Mouse (Mus musculus) neural tube, embryonic 10.5 days (tissue): ENCODE results near the gene Atp1a2.

Source experiments
- DNase-seq: peaks from one replicate; pipeline ENCODE4 v3.0.0-alpha.2; 2017; ENCODE audit warnings: low spot score; ENCODE audit errors: extremely low spot score

Atp1a2 gene

DNA sequence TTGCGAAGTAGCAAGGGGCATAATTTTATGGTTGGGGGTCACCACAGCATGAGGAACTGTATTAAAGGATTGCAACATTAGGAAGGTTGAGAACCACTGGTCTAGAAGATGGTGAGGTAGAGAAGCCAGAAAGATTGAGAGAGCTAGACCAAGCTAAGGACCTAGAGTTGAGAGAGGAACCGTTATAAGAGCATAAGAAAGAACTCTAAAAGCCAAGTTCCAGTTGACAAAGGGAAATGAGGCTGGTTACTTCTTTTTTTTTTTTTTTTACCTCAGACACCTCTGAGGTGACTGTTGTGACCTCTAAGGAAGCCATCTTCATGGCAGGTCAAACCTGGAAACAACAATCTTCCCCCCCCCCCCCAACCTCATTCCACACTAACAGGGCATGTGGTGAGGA, 7.3 kb upstream of the Atp1a2 start:
- DNase-seq: no peak

DNA sequence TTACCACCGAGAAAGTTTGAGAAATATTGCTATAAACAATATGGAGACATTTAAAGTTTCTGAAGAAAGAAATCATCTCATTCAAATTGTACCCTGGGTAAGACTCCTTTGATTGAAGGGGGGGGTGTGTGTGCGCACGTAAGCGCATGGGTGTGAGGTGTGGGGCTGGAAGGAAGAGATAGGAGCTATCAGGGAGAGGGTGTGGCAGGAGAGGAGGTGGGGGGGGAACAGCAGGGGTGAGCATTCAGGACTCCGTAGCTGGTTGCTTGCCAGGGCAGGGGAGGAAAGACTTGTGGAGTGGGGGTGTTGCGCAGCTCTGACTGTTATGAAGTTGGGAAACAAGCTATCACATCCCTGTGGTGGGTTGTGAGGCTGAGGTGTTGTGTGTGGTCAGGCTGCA, 6.6 kb upstream of the Atp1a2 start:
- DNase-seq: no peak

DNA sequence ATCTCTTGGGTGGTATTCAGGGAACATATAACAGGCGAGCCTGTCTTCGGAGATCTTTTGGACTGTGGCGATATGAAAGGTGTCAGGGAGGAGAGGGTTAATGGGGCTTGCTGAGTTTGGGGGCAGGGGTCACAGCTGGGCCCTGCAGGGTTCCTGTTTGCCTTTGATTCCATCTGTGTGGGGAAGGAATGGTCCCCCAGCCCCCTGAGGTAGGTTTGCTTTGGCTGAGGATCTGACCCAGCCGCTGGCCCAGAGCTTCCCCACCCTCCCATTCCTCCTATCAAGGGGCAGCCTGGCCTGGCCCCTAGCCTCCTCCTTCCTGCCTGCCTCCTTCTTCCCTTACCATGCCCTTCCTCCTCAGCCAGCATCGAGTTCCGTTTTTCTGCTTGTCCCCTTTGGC, 5.0 kb upstream of the Atp1a2 start:
- peak; percentile 67 for DNase-seq

DNA sequence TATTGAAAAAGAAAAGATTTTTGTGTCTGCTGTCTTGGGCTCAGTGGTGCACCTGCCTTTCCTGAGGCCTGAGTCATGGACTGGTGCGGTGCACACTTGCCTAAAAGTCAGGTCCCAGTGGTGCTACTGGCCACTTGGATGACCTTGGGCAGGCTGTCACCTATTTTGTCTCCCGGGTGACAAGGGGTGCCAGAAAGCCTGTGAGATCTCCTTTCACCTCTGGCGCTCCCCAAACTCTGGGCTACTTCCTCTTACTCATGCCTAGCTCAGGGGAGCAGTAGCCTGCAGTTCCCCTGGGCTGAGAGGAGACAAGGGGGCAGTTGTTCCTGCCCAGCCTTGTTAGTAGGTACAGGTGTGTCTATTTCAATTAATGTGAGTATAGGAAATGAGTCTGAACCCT, 4.4 kb upstream of the Atp1a2 start:
- DNase-seq: no peak

DNA sequence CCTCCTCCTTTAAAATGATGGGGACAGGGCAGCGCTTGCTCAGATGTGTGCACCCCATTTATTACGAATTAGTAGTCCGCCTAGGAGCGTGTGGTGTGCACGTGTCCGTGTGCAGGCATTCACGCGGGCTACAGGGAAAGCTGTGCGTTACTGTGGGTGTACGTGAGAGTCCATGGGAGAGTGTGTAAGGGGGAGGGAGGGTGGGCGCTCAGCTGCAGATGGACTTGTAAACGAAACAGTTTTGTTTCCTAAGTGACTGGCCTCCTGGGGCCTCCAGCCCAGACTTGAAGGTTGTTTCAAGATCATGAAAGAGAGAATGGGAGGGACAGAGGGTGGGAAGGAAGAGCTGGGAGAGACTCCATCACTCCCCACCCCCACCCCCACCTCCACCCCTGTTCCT, 3.3 kb upstream of the Atp1a2 start:
- DNase-seq: no peak

DNA sequence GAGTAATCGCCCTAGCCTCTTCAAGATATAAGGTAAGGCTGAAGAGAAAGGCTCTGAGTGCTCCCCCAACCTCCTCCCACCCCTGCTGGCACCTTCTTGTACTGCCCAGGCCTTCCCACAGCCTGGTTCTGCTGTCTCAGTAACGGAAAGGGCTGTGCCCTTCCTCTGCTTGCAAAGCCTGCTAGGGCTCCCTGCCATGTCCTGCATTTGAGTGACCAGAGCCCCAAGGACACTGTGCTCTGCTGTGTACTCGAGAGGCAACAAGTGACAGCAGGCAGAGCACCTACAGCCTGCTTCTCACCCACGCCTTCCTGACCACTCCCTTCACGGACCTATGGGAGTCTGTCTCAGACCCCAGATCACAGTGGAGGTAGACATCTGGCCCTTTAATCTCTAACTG, 2.4 kb upstream of the Atp1a2 start:
- no peak for DNase-seq

DNA sequence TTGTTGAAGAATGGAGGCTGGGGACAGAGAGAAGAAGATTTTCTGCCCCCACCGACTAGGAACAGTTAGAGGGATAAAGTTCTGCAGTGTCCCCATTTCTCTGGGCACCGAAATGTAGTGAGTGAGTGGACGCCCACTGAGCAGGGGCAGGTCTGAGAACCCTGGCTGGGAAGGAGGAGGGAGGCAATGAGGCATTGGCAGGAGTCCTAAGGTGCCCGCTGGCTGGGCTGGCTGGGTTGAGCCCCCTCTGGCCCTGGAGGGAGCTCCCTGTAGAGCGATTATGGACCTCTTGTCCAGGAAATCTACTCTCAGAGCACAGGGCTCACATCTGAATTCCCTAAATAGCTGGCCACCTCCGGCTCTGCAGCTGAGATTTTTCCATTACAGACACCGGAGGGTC, 1.7 kb upstream of the Atp1a2 start:
- no peak for DNase-seq

DNA sequence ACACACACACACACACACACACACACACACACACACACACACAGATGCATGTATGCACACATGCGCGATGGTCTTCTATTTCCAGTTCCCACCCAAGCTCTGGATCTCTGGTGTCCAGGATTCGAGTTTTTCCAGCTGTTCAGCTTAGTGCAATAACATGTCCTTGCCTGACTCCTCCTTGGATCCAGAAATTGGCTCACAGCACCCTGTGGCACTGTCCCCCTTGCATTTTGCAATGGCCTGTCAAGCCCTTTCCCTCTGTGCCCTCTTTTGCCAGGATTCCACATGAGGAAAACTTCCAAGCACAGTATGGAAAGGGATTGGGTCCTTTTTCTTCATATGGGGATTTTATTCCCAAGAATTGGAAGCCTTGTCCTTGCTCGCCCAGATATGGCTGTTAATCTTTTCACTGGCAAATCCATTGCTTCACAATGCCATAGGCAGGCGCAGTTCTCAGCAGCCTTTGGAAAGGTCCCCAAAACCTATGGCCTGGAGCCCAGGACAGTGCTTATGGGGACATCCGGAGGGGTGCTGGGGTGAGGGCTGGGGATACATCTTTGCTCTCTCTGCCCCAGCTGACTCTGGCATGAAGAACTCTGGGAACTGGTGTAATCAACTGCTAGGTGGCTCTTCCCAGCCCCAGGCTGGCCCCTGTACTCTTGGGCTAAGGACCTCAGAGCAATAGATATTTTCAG, 901 bp downstream of the Atp1a2 start:
- DNase-seq: no peak

DNA sequence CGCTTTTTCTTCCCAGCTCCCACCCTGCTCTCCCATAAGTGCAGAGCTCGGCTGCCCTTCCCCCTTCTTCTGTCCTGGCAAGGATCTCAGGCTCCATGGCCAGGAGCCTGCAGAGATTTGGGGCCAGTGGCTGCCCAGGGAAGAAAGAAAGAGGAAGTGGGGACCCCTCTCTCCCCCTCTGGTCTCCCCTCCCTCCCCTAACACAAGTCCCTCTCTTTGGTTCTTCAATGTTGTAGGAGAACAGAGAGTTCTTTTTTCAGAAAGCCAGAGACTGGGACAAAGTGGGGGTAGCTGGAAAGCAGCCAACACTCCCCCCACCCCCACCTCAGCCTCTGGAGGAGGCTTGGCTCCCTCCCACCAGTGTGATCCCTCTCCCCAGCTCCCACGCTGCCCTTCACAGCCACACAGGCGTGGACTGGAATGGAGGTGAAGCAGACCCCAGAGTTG, 2.1 kb downstream of the Atp1a2 start:
- DNase-seq: no peak

DNA sequence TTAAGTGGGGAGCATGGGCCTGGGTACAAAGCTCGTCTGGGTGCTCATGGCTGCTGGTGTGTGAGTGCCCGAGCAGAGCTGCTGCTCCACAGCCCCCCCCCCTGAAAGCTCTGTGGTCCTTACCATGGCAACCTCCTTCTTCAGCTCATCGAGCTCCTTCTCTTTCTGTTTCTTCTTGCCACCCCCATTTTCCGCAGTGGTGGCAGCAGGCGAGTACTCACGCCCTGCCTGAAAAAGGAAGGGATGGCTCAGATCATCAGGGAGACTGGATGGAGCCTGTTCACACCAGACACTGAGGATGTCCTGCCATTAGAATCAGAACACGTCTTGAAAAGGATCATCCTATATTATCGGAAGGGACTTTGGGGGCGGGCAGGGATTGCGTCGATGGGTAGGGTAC, 4.4 kb downstream of the Atp1a2 start:
- no peak for DNase-seq

DNA sequence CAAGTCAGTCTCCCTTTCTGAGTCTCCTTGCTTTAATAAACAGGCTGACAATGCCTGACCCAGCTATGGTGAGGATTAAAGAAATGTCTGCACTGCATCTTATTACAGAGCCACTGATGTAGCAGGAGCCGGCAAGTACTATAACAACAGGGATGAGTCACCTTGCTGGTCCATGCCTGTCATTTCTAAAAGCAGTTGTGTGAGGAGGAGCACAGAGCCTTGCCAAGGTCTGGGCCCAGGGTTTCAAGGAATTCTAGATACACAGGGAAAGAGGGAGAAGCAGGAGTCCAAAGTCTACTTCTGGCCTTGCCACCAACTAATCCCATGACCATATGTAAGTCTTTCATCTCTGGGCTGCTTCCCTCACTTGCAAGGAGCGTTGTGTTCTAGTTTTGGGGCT, 5.0 kb downstream of the Atp1a2 start:
- DNase-seq: no peak

DNA sequence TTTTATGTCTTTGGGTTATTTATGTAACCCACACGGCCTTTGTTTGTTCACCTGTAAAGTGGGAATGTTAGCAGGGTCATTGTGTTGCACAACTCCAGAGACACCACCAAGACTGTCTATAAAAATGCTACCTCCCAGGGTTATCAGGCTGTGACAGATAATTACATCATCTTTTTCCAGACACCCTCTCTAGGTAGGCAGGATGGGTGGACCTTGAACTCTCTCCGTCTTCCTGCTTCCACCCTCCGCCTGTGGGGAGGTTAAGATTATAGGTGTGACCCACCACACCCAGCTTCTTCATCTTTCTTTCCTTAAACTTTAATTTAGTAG, 8.3 kb downstream of the Atp1a2 start:
- DNase-seq: no peak

DNA sequence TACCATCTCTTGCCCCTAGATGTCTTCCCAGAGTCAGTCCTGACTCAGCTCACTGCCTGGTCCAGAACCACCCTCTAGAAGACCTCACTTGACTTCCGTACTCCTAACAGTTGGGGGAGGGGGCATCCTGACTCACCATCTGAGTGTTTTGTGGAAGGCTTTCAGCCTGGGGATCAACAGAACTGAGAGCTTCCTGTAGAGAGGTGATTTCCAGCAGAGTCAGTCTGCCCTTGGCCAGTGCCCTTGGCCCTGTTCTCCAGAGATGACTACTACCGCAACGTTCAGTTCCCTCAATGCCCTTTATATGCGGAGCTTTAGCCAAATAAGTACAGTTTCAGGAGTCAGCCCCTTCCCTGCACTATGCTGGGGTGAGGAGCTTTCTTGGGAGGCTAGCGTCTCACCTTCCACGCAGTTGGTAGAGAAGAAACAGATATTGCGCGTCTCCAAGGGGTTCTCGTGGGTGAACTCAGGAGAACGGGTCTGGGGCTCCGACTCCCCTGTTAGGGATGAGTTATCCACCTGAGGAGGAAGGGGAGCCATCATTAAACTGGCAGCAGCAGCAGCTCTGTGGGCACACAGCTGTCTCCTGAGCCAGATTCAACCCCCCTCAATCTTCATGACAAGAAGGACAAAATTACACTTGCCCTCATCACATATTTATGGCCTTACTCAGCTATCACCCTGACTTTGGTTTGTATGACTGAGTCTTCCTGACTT, 8.8 kb downstream of the Atp1a2 start:
- DNase-seq: no peak

DNA sequence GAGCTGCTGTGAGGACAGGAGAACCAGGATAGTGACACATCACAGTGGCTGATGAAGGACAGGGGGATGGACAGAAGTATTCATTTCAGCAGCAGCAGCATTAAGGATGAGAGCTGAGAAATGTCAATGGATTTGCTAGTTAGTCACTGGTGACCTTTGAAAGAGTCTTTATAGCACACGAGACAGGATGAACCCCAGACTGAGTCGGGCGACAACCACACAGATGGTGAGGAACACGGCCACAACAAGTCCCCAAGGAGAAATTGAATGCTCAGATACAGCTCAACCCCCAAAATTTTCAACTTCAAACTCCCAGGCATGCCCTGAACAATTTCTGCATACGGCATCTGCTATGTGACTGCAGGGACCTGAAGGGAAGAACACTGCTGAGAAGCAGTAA, 11.1 kb downstream of the Atp1a2 start:
- no peak for DNase-seq

DNA sequence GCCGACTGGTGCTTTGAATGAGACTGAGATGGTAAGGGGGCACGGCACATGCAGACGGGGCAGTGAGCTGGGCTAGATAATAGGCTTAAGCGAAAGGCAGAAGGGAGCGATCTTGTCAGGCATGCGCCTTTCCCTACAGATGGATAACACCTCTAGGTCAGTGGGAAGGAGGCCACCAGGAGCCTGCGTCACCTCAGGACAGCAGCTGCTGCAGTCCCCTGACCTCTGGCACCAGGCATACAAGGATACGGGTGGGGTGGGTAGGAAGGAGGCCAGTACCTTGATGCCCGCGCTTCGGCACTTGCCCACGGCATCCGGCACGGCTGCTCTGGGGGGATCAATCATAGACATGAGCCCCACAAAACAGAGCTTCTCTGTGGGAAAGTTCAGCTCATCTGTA, 13.6 kb downstream of the Atp1a2 start:
- DNase-seq: no peak

DNA sequence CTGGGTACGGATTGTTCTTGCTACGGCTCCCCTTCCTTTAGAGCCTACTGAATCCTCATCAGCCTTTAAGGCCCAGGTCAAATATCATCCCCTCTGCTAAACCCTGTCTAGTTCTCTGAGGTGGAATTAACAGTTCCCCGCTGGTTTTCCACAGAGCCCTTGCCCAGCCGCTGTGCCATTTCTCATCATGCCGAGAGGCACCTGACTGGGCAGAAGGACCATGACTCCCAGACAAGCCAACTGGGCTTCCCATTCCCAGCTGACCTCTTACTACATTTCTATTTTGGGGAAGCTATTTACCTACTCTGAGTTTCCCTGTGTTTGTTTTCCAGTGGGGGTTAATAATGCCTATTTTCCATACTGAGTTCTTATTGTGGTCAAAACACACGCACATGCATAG, 14.8 kb downstream of the Atp1a2 start:
- DNase-seq: no peak

DNA sequence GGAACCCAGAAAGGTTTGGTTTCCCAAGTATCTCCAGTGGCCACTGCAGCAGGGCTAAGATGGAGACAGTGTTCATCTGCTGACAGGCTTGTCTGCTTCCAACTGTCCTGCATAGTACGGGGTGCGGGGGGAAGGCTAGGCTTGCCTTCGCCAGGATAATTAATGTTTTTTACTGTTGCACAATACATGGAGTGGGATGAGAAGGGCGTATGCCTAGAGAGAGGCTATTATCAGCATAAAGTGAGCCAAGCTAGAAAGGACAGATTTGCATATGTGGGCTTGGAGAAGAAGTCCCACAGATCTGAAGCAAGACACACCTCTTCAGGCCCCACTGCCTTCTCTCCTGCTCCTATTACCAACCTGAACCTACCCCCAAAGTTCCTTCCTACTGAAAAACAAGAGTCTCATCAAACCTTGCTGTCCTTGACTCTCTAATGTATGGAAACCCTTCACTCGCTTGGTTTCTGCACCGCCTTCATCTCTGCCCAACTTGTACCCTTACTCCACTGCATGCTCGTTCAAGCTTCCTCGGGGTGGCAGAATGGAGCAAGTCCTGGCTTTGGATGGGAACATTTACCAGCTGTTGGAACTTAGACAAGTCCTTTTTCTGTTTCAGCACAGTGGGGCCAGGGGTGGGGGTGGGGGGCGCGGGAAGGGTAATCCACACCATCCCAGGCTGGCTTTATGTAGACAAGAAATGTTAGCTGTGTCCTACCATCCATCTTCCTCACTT, 16.2 kb downstream of the Atp1a2 start:
- no peak for DNase-seq

DNA sequence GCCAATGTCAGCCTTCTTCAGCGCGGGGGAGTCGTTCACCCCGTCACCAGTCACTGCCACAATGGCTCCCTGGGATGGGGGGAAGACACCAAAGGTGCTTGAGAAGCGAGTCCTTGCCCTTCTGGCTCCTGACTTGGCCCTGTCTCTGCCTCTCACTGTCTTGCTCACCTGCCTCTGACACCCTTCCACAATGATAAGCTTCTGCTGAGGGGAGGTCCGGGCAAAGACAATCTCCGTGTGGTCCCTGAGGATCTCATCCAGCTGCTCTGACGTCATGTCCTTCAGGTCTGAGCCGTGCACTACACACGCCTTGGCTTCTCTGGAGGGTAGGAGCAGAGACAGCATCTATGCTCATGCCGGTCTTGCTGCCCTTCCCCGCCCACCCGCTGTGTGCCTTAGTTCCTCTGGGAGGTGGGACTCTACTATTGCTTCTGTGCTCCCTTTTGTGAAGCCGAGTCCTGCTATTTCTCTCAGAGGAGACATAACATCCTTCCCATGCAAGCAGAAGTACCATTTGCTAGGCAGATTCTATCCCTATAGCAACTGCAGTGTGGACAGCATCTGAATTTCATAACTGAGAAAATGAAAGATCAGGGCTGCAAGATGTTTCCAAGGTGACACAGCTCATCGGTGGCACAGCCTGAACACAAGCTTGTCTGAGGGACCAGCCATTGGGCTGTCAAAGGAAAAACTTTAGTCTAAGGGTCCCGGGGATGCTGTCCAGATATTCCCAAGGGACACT, 17.9 kb downstream of the Atp1a2 start:
- no peak for DNase-seq

DNA sequence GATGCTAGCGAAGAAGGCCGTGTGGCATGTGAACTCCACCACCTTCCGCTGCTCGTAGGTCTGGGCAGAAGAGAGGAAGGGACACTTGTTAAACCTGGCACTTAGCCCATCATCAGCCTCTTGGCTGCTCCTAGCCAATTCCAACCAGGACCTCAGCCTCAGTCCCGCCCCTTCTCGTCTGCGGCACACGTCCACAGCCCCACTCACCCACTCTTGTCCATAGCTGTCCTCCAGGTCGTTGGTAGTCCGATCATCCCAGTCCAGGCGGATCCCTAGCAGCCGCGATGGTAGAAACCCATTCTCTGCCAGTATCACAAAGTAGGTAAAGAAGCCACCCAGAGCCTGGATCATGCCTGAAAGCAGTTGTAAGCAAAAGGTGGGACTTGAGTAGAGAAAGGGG, 19.5 kb downstream of the Atp1a2 start:
- DNase-seq: no peak

DNA sequence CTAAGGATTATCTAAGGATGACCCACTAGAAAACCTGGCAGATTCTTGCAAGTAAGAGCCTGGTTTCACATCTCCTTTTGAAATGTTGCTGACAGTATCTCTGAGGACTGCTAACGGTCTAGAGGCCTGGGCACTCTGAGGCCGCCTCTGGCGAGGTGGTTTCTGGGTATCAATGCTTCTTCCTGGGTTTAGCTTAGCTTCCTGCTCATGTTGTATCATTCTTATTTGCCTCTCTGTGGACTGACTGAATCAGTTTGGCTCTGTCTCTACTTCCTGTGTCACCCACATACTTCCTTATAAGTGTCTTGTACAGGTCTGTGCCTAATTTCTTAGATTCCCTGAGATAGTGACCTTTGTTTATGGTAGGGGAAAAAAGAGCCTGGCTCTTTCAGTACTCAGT, 20.7 kb downstream of the Atp1a2 start:
- no peak for DNase-seq

DNA sequence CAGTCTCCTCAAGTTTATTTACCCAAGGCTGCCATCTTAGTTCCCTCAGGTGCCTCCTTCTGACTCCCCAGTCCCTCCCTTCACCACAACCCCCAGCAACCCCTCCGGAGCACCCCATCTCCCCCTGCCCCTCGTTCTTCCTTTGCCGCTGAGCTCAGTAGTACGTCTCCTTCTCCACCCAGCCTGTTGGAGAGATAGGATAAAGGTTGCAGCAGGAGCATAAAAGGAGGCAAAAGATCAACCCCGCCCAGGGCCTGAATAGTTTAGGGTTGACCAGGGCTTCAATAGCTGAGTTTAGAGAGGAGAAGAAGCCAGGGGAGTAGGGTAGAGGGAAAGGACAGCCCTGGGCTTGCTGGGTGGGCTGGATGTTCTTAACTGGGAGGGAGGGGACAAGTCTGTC, 23.3 kb downstream of the Atp1a2 start:
- DNase-seq: no peak

DNA sequence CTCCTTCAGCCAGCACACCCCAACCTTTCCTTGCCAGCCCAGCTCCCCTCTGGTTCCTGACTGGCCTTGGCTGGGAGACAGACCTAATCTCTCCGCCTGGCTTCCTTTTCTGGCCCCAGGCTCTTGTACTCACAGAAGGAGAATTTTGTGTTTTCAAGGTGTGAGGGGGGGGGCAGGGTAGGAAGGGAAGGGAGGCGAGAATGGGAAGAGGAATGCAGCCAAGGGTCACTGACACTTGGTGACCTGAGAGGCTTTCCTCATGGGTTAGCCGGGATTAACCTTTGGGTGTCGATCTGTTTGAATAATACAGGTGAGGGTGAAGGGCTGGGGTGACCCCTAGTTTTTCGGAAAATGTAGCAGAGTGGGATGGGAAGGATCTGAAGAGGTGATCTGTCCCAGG, 23.7 kb downstream of the Atp1a2 start:
- DNase-seq: no peak
